Mouse (Mus musculus) thymus, postnatal 4 days (tissue): ENCODE results near the gene Selplg.

Source experiments
- DNase-seq: peaks from one replicate; pipeline ENCODE4 v3.0.0; 2021

Gene Selplg

GRCm38 (mm10) chr5:113832490-113832901, at the start of gene Selplg:
Gene Selplg (minus strand): TSS chr5:113832644.
- peak; percentile 76 for DNase-seq

DNA sequence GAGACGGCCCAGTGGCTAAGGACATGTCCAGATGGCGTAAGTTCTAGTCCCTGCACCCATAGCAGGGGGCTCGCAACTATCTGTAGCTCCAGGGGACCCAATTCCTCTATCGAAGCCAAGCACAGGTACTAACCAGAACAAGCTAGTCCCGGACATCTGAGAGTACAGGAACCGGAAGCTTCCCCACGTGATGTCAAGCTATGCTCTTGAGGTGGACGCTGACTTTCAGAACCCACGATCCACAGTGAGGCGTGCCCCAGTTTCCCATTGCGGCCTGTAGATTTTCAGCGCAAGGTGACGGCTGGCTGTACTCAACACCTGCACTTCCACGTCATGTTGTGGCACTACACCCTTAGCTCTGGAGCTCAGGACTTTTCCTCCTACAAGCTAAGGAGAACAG, 48.7 kb upstream of the Selplg start:
- no peak for DNase-seq

DNA sequence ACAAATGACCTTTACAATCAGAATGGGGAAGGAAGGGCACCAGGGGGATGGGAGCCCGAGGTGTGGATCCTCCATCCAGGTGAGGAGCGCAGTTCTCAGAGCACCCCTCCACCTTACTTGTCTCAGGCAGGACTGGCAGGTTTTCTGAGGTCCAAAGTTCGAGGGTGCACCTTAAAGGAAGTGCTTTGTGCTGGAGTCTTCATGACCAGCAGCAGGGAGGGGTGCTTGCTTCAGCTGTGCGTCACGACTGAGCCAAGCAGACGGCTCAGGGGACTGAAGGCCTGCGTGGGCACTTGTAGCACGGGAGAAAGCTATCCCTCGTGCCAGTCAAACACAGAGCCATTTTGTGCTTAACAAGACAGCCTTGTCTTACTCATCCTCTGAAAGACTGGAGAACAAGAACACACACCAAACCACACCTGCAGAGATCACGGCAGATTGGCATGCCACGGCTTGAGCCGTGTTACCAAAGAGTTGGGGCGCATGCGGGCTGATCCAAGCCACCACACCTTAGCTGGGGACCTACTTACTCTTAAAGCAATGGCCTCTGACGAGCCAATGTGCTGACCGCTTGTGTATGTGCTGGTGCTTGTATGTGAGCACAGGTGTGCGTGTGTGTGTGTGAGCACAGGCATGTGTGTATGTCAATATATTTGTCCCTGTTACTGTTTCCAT, 46.6 kb upstream of the Selplg start:
- DNase-seq = no peak

GRCm38 (mm10) chr5:113877565-113877964, 45.1 kb upstream of the Selplg start:
- DNase-seq = no peak

GRCm38 (mm10) chr5:113876176-113876575, 43.7 kb upstream of the Selplg start:
- peak; percentile 57 for DNase-seq

DNA sequence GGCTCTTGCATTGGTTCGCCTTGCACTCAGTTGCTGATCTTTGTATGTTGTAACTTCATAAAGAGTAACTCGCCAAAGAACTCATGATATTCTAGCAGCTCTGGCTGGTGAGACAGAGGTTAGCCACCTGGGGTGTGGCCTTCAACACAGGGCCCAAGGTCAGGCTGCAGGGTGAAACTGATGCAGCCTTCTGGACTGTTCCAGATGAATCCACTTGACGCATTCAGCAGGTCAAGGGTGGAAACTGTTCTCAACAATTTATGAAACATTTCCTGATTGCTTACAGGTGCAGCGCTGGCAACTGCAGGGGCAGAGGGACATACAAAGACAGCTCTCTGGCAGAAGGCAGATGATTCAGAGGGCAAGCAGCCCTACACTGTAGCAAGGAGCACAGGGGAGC, 43.2 kb upstream of the Selplg start:
- no peak for DNase-seq

- no peak for DNase-seq
Measured at GRCm38 (mm10) chr5:113874063-113875024, 41.9 kb upstream of the Selplg start.

DNA sequence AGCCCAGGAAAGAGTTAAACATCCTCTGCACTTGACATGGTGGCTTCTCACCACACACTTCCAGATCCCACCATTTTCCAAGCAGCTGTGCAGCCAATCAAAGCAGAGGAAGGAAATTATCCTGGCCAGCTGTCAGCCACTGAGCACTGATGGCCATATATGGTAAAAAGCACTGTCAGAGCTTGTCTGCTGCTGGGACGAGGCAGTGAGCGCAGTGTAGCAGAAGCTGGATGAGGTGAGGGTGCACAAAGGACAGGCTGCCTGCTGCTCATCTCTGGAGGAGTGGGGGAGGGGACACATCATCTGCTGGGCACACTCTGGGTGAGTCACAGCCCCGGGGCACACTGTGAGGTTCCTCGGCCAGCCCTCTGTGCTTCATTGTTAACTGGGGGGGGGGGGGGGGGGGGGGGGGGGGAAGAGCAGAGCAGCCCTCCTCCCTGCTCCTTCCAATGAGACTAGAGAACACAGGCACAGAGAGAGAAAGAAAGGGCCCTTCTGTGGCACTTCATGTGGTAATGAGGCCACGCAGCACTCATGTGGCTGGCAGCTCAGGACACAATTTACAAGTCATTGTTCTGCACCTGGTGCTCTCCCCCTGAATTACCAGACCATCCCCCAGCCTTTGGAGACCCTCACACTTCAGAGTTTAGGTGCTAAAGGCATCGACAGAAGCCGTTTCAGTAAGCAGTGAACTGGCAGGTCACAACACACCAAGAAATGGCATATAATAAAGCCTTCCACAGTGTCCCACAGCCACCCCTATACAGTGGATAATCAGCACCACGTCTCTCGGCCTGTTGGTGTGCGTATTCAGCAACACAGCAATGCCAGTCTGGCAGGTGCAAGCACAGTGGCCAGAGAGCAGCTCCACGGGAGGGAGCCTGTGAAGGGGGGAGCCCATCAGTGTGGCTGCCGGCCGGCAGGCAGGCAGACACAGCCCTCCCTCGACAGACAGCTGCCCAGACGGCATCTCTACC, 40.8 kb upstream of the Selplg start:
- peak; percentile 66 for DNase-seq

GRCm38 (mm10) chr5:113871903-113872548, 39.6 kb upstream of the Selplg start:
- DNase-seq = peak; percentile 44

DNA sequence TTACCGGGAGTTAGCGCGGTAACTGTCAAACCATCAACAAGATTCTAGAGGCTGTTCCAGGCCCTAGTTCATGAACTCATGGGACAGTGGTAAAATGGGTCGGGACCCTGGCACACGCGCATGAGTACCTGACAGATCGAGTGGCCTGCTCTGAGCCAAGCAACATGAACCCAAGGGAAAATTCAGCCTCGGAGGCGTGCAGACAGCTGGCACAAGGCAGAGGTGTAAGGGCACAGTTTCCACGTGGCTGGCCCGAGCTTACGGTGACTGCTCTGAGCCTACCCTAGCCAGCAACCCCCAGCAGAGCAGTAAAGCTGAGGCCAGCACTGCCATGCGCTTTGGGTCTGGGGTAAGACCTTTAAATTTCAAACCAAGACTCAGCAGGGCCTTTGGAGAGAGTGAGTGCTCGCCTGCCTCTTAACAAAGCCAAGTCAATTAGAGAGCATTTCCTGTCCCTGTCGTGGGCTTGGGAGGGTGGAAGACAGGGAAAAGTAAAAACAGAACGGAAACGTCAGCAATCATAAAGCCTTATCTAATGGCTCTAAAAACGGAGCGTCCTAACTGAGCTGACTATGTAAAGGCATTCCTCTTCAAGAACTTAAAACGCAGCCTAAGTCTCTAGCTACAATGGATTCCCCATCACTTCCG, 38.1 kb upstream of the Selplg start:
- DNase-seq = no peak

DNA sequence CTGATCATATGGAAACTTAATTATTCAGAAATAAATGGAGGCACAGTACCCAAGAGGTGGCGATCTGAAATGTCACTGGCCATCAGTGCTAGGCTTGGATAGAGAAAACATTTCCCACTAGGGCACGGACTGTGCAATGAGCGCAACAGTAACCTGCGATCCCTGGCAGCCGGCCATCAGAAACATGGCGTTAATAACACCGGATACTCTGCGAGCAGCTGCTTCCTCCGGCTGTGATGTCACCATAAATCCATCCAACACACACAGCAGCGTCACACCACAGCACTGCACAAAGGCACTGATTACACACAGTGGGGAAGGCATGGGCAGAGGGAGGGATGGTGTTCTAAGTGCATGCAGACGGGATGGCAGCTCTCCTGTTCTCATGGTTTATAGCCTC, 36.7 kb upstream of the Selplg start:
- no peak for DNase-seq

DNA sequence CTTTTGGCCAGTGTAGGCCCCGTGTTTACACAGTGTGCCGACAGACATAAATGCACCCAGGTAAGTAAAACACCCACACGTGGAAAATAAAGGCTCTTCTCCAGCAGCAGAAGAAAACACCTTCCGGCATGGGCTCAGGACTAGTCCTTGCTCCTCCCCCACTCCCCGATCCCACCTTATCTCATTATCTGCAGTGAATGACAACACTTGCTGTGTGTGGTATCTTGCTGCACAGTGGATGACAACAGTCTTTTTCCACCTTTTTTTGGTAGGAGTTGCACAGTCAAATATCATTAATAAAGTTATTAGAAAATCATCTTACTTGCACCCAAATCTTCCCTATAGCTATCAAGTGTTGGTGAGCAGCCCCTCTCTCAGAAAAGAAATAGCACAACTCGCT, 32.5 kb upstream of the Selplg start:
- DNase-seq = no peak

DNA sequence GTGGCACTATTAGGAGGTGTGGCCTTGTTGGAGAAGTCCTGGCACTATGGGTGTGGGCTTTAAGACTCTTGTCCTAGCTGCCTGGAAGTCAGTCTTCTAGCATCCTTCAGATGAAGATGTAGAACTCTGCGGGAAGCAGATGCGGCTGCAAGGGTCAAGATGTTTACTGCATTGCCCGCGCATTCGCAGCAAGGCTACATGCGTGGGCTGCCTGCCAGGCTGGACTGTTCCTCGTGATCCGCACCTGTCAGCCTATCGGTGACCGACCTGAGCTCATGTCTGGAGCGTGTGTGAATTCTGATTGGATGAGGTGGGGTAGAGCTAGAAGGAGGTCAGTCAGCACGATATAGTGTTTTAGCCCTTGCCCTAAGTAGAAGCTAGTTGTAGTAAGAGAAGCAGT, 31.6 kb upstream of the Selplg start:
- DNase-seq = no peak

GRCm38 (mm10) chr5:113862418-113862817, 30.0 kb upstream of the Selplg start:
- DNase-seq = no peak

DNA sequence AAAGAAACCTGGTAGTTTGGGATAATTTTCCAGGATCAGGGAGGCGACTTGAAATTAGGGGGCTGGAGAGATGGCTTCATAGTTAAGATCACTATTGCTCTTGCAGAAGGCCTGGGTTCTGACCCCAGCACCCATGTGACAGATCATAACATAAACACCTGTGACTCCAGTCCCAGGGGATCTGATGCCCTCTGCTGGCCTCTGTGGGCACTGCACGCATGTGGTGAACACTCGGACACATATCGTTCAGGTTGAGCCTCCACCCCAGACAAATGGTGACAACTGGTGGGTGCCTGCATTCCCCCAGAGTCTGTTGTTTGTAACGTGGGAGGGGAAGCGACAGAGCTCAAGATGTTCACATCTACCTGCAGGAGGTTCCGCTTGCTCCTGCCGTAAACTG, 28.9 kb upstream of the Selplg start:
- peak; percentile 79 for DNase-seq

DNA sequence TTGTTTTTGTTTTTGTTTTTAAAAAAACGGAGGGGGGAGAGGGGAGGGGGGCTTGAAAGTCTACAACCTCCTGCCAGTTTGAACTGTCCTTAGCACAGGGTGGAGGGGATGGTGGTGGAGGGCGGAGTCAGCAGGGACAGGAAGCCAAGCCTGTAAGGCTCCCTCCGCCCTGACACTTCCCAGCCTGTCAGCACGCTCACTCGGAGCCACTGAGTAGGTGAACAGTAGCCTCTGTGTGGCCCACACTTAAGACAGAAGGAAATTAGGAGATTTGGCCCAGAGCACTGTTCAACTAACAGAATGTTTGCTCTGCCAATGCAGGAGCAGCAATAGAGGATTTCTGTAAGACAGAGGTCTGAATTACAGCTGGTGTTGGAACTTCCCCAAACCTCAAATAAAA, 26.5 kb upstream of the Selplg start:
- peak; percentile 69 for DNase-seq

DNA sequence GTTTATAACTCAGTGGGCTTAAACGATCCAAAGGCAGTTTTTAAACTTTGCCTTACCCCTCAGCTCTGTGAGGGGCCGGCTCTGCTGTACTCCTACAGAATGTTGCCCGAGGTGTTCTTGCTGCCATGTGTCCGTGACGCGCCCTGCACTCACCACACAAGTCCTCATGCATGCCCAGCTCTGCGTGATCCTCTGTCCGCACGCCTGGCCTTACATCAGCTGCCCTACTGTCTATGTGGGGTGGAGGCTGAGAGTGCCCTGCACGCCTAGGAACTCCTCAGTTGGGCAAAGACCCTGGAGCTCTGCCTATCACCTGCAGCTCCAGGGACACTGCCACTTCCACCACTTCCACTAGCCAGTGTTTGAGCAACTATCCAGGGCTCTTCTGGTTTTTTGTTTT, 26.1 kb upstream of the Selplg start:
- DNase-seq = no peak

DNA sequence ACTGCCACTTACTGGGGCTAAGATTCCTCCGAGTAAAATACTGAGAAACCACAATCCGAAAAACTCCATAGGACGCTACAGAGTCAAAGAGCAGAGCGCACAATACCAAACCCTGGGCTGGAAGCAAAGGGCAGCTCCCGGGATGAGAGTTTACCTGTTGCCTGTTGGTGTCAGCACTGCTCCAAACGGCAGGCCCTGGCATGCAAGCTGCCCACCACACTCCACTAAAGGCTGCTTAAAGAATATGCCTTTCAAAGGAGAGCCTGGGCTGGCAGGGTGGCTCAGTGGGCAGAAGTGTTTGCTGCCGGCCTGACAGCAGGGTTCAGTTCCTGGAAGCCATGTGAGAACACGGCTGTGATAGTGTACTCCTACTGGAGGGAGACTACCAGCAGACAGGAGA, 25.2 kb upstream of the Selplg start:
- DNase-seq = no peak

- no peak for DNase-seq
Measured at GRCm38 (mm10) chr5:113856631-113857030, 24.2 kb upstream of the Selplg start.

DNA sequence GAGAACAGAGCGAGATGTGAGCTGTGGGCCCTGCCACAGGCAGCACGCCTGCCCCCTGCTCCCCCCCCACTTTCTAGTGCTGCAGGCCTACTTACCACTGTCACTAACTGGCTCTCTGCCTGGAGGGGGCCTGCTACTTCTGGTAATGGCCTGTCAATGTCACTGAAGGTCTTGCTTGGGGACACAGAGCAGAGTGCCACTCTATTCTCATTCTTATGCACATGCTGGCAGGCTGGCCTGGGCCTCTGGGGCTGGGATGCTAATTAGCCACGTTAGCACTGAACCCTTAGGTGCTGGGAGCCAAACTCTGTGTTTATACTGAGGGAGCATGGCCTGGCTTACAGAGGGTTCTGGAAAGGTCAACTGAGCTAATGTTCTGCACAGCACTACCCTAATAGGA, 23.3 kb upstream of the Selplg start:
- no peak for DNase-seq

DNA sequence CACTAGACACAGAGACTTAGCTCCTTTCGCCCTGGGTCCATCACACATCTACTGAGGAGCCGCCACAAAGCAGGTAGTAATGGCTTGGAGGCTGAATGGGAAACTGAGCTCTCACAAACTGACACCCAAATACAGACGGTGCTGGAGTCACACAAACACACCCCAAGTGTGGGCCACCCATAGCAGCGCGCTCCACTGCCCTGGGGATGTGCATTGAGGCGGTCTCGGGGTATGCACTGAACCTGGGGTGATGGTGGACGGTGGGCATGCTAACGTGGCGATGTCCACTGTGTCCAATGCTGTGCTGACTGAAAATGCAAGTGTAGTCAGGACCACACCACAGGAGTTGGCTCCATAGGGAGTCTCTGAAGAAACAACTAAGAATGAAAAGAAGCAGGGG, 22.7 kb upstream of the Selplg start:
- no peak for DNase-seq

- DNase-seq = peak; percentile 95
Measured at GRCm38 (mm10) chr5:113854494-113854893, 22.1 kb upstream of the Selplg start.
